Mouse (Mus musculus): ENCODE data around the gene Sat2.

GRCm38 (mm10) chr11:69665457-69665960 is 43.7 kb downstream of the Sat2 start:
- no peak for TF ChIP-seq POLR2A (IDR thresholded peaks at IDR 0.05; ENCODE audit: insufficient read depth, low read depth, low read length)
- TF ChIP-seq CTCF (IDR thresholded peaks at IDR 0.05; ENCODE audit: insufficient read depth, low read depth, low read length), result no peak
